Mouse (Mus musculus): ENCODE results near the gene Echs1.
"Not testable (repeated sequence)": the region's sequence is repeated elsewhere in the genome, so short reads cannot be mapped to it uniquely, and the experiment has no call there.

DNA sequence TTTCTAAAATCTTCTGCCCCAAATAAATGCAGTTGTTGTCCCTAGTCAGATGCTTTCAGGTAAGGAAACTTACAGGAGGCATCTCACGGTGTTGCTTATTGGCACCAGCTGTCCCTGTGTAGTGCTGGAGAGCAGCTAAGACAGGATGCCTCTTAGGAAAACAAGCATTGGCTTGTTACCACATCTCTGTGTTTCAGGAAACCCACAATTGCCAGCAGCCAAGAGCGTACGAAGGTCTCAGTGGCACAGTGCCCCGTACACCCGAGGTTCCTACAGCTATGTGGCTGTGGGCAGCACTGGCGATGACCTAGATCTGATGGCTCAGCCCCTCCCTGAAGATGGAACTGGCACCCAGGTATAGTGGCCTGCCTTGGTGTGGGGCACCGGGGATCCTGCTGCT lies 15.9 kb upstream of the Echs1 start:
- not testable (repeated sequence) for TF ChIP-seq CTCF (conservative IDR thresholded peaks at IDR 0.05; ENCODE audit: low read length); POU5F1 (IDR thresholded peaks at IDR 0.05; ENCODE audit: borderline replicate concordance, low read length)

Data from E14TG2a.4 (cell line).